Mouse (Mus musculus): ENCODE measurements around the gene Card19. TPM values are rescaled to one million over a fixed set of nuclear protein-coding genes. Genes with fewer than 3 reads are reported as not detected.

Card19 gene
- polyA plus RNA-seq, 1 experiment from 2014 or later: 19.7 TPM

DNA sequence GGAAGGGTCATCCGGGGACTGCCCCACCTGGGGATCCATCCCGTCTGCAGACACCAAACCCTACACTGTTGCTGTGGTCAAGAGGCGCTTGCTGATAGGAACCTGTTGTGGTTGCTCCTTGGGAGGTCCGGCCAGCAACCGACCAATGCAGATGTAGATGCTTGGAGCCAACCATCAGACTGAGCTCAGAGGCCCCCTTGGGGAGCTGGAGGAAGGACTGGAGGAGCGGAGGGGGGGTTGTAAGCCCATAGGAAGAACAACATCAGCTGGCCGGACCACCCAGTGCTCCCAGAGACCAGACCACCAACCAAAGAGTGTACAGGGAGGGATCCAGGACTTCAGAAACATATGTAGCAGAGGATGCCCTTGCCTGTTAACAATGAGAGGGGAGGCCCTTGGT is 6.5 kb downstream of the Card19 start:
- Histone ChIP-seq H3K36me3 (ENCODE audit: control insufficient read depth, insufficient read depth, low read length) (no peaks in the 10 kb centered on the region), H3K27me3 (ENCODE audit: control insufficient read depth, insufficient read depth, low read length) (no peaks in the 10 kb centered on the region), H3K4me1 (ENCODE audit: control insufficient read depth, insufficient read depth, low read length) (no peaks in the 10 kb centered on the region), H3K9ac (ENCODE audit: low read length) (no peak overlapping the region), H3K9me3 (ENCODE audit: control insufficient read depth, low read length) (no peaks in the 10 kb centered on the region), H3K27ac (ENCODE audit: low read depth, low read length) (no peak overlapping the region), H3K4me2 (ENCODE audit: low read depth) (no peak overlapping the region), H3K4me3 (ENCODE audit: low read depth, low read length) (no peak overlapping the region)
- WGBS: 67% methylated on average over 7 of the region's 7 CpGs
- DNase-seq (ENCODE audit: low spot score) (no peak), ATAC-seq (ENCODE audit: insufficient read depth, low FRiP score, low TSS enrichment) (no peak)

DNA sequence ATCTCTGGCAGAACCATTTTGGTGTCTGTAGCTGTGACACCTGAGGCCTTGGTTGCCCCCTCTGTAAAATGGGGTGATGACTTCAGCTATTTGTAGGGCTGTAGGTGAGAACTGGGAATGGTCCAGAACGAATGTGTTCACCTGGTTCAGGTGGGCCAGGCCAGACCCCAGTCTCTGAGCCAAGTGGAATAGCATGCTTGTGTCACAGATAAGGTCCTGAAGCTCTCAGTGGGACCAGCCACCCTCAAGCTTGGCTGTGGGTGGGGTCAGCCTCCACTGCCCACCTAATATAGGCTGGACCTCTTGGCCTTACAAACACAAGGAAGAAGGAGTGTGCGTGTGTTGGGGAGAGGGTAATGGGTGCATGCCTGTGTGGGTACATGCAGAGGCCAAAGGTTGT is 9.5 kb downstream of the Card19 start:
- H3K4me1 ChIP-seq (ENCODE audit: control insufficient read depth, insufficient read depth, low read length): no peaks in the 10 kb centered on the region
- no peak overlapping the region for H3K27ac ChIP-seq (ENCODE audit: low read depth, low read length)
- H3K9ac ChIP-seq (ENCODE audit: low read length): no peak overlapping the region
- ATAC-seq (ENCODE audit: insufficient read depth, low FRiP score, low TSS enrichment): no peak
- H3K36me3 ChIP-seq (ENCODE audit: control insufficient read depth, insufficient read depth, low read length): no peaks in the 10 kb centered on the region; the same call in 1 of the 2 replicates
- H3K4me2 ChIP-seq (ENCODE audit: low read depth): no peak overlapping the region
- no peak for DNase-seq (ENCODE audit: low spot score)
- H3K27me3 ChIP-seq (ENCODE audit: control insufficient read depth, insufficient read depth, low read length): no peaks in the 10 kb centered on the region
- WGBS: 89% methylated on average over 2 of the region's 2 CpGs
- H3K4me3 ChIP-seq (ENCODE audit: low read depth, low read length): no peak overlapping the region
- no peaks in the 10 kb centered on the region for H3K9me3 ChIP-seq (ENCODE audit: control insufficient read depth, low read length)

DNA sequence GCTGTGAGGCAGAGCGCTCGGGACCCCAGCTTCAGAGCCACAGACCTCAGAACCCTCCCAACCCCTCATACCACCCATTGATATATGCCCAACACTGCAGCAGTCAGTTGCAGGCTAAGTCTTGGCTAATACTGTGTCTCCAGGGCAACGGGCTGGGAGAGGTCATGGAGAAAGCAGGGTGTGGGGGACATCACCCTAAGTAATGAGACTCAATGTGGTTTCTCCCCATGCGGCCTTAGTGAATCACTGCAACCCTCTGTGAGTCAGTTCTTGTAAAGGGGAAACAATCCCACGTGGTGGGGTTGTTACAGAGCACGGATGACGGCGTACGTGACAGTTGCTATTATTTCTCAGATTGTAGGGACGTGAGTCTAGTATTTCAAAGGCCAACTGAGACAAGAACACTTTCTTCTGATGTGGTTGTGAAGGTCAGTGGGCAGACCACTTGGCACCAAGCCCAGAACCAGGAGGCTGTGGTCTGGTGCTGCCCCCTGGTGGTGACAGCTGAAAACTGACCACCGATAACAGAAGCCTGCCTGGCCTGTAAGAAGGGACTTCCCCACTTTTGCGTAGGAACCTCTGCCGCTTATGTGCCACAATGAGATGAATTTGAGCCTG is 10.3 kb downstream of the Card19 start:
- no peak for ATAC-seq (ENCODE audit: insufficient read depth, low FRiP score, low TSS enrichment)
- Histone ChIP-seq H3K9me3 (ENCODE audit: control insufficient read depth, low read length) (no peaks in the 10 kb centered on the region), H3K36me3 (ENCODE audit: control insufficient read depth, insufficient read depth, low read length) (no peaks in the 10 kb centered on the region; the same call in 1 of the 2 replicates), H3K27me3 (ENCODE audit: control insufficient read depth, insufficient read depth, low read length) (no peaks in the 10 kb centered on the region), H3K27ac (ENCODE audit: low read depth, low read length) (no peak overlapping the region), H3K4me2 (ENCODE audit: low read depth) (no peak overlapping the region), H3K4me3 (ENCODE audit: low read depth, low read length) (no peak overlapping the region), H3K4me1 (ENCODE audit: control insufficient read depth, insufficient read depth, low read length) (no peaks in the 10 kb centered on the region), H3K9ac (ENCODE audit: low read length) (no peak overlapping the region)
- DNase-seq (ENCODE audit: low spot score): peak; percentile 84
- 44% methylated on average over 13 of the region's 13 CpGs for WGBS

DNA sequence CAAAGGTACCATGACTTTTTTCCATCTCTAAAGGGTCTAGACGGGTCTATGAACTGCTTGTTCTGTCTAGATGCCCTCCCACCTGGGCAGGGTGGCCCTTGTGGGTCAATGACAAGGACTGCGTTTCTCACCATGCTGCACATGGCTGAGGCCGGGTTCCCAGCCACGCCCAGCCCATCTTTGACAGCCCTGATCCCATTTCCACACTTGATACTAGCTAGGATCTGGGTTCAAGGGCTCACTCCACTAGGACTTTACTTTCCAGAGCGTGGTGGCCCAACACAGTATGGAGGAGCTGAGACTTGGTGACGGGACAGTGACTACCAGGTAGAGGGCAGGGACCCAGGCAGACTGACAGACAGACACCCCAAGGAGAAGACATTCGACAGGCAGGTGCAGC is 13.3 kb downstream of the Card19 start:
- Histone ChIP-seq H3K9ac (ENCODE audit: low read length) (no peak overlapping the region), H3K4me3 (ENCODE audit: low read depth, low read length) (no peak overlapping the region), H3K9me3 (ENCODE audit: control insufficient read depth, low read length) (no peaks in the 10 kb centered on the region), H3K4me1 (ENCODE audit: control insufficient read depth, insufficient read depth, low read length) (no peaks in the 10 kb centered on the region), H3K27me3 (ENCODE audit: control insufficient read depth, insufficient read depth, low read length) (no peaks in the 10 kb centered on the region), H3K27ac (ENCODE audit: low read depth, low read length) (no peak overlapping the region), H3K36me3 (ENCODE audit: control insufficient read depth, insufficient read depth, low read length) (no peaks in the 10 kb centered on the region; the same call in 1 of the 2 replicates), H3K4me2 (ENCODE audit: low read depth) (no peak overlapping the region)
- ATAC-seq (ENCODE audit: insufficient read depth, low FRiP score, low TSS enrichment) (no peak), DNase-seq (ENCODE audit: low spot score) (no peak)
- 87% methylated on average over 7 of the region's 7 CpGs for WGBS

DNA sequence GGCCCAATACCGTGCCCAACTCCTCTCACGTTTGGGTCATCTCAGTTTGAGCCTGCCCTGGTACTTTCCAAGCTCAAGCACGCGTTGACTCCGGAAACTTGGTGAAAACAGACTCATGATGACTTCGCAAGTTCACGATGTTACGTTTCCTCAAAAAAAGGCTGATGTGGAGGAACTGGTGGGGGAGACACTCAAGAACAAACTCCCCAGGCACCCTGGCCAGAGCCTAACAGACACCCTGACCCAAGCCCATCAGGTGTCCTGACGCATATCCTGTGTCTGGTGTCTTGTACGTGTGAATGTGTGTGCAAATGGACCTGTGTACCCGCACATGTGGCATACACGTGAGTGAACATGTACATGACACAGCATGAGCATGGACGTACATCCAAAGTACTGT is 15.1 kb downstream of the Card19 start:
- Histone ChIP-seq H3K4me2 (ENCODE audit: low read depth) (no peak overlapping the region), H3K9ac (ENCODE audit: low read length) (no peak overlapping the region), H3K27me3 (ENCODE audit: control insufficient read depth, insufficient read depth, low read length) (no peaks in the 10 kb centered on the region), H3K4me1 (ENCODE audit: control insufficient read depth, insufficient read depth, low read length) (no peaks in the 10 kb centered on the region), H3K9me3 (ENCODE audit: control insufficient read depth, low read length) (no peaks in the 10 kb centered on the region), H3K27ac (ENCODE audit: low read depth, low read length) (no peak overlapping the region), H3K4me3 (ENCODE audit: low read depth, low read length) (no peak overlapping the region), H3K36me3 (ENCODE audit: control insufficient read depth, insufficient read depth, low read length) (no peaks in the 10 kb centered on the region; the same call in 1 of the 2 replicates)
- DNase-seq (ENCODE audit: low spot score): no peak
- WGBS: 90% methylated on average over 13 of the region's 13 CpGs
- ATAC-seq (ENCODE audit: insufficient read depth, low FRiP score, low TSS enrichment): no peak

DNA sequence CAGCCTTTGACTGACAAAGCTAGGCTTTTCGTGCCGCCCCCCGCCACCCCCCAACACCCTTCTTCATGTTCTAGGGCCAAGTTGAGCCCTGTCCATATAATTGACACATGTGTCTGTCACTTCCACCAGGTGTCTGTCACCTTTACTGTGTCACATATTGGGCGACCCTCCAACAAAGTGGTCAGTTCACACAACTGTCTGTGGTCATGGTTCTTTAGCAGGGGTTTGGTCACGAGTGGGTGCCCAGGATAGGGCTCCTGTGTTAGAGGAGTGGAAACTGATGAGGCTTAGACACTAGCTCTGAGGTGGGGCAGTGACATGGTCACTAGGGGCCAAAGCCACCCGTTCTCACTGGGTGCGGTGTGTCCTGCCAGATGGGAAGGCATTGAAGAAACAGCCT is 15.9 kb downstream of the Card19 start:
- H3K9ac ChIP-seq (ENCODE audit: low read length): no peak overlapping the region
- H3K4me1 ChIP-seq (ENCODE audit: control insufficient read depth, insufficient read depth, low read length): no peaks in the 10 kb centered on the region
- no peaks in the 10 kb centered on the region; the same call in 1 of the 2 replicates for H3K36me3 ChIP-seq (ENCODE audit: control insufficient read depth, insufficient read depth, low read length)
- H3K4me3 ChIP-seq (ENCODE audit: low read depth, low read length): no peak overlapping the region
- H3K27ac ChIP-seq (ENCODE audit: low read depth, low read length): no peak overlapping the region
- 92% methylated on average over 7 of the region's 7 CpGs for WGBS
- no peak overlapping the region for H3K4me2 ChIP-seq (ENCODE audit: low read depth)
- no peaks in the 10 kb centered on the region for H3K9me3 ChIP-seq (ENCODE audit: control insufficient read depth, low read length)
- ATAC-seq (ENCODE audit: insufficient read depth, low FRiP score, low TSS enrichment) (no peak), DNase-seq (ENCODE audit: low spot score) (no peak)
- no peaks in the 10 kb centered on the region for H3K27me3 ChIP-seq (ENCODE audit: control insufficient read depth, insufficient read depth, low read length)

DNA sequence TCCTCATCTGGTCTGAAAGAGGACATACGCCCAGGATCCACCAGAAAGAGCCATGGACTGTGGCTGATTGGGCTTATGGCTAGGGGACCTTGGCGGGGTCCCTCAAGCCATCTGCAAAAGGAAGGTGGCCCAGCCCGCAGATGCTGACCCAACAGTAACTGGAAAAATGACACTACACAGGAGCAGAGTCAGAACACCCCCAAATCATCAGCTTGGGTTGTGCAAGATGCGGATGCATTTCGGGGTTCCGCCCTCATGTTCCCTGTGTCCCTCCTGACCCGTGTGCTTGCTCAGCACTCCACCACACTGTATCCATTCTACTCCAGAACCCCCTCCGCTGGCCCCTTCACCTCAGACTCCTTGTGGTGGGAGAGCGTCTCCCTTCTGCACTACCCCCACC is 17.1 kb downstream of the Card19 start:
- Histone ChIP-seq H3K4me1 (ENCODE audit: control insufficient read depth, insufficient read depth, low read length) (no peaks in the 10 kb centered on the region), H3K9me3 (ENCODE audit: control insufficient read depth, low read length) (no peaks in the 10 kb centered on the region), H3K4me3 (ENCODE audit: low read depth, low read length) (no peak overlapping the region), H3K27ac (ENCODE audit: low read depth, low read length) (no peak overlapping the region), H3K36me3 (ENCODE audit: control insufficient read depth, insufficient read depth, low read length) (no peaks in the 10 kb centered on the region; the same call in 1 of the 2 replicates), H3K27me3 (ENCODE audit: control insufficient read depth, insufficient read depth, low read length) (no peaks in the 10 kb centered on the region), H3K9ac (ENCODE audit: low read length) (no peak overlapping the region), H3K4me2 (ENCODE audit: low read depth) (no peak overlapping the region)
- no peak for DNase-seq (ENCODE audit: low spot score)
- 95% methylated on average over 9 of the region's 9 CpGs for WGBS
- ATAC-seq (ENCODE audit: insufficient read depth, low FRiP score, low TSS enrichment): no peak

DNA sequence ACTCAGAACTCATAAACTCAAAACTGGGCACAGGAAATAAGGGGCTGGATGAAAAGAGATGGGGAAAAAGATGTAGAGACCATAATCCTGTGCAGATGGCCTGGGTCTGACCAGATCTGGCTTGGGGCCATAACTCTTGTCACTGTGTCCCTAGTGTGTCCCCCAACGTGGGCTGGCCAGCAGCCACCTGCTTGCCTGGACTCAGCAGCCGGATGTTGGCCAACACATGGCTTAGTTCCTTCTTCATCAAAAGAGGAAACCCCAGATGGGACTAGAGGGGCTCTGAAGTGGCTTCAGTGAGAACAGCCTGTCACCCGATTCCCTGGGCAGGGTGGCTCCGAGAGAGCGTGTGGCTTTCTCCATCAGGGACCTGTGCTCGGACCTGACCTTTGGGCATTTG is 19.1 kb downstream of the Card19 start:
- DNase-seq (ENCODE audit: low spot score) (no peak), ATAC-seq (ENCODE audit: insufficient read depth, low FRiP score, low TSS enrichment) (no peak)
- Histone ChIP-seq H3K36me3 (ENCODE audit: control insufficient read depth, insufficient read depth, low read length) (no peaks in the 10 kb centered on the region), H3K4me3 (ENCODE audit: low read depth, low read length) (no peak overlapping the region), H3K9me3 (ENCODE audit: control insufficient read depth, low read length) (no peaks in the 10 kb centered on the region), H3K27me3 (ENCODE audit: control insufficient read depth, insufficient read depth, low read length) (no peaks in the 10 kb centered on the region), H3K4me1 (ENCODE audit: control insufficient read depth, insufficient read depth, low read length) (peaks cover 3% of the 10 kb centered on the region), H3K9ac (ENCODE audit: low read length) (no peak overlapping the region), H3K4me2 (ENCODE audit: low read depth) (no peak overlapping the region), H3K27ac (ENCODE audit: low read depth, low read length) (no peak overlapping the region)
- 85% methylated on average over 6 of the region's 6 CpGs for WGBS

DNA sequence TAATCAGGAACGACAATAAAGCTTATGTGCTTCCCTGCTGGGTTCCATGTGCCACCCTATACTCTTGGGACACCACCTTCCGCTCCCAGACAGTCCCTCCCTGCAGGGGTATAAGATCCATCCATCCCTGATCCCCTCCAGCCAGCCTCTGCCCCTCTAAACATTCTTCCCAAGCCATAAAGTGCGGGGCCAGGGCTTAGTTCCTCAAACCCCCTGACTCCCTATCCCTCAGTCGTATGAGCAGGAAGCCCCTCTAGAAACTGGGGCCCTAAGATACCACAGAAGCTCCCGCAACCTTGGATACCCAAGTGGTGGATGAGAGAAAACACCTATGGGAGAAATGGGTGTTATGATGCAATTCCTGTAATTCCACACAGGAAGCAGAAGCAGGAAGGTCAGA is 19.6 kb downstream of the Card19 start:
- ATAC-seq (ENCODE audit: insufficient read depth, low FRiP score, low TSS enrichment) (no peak), DNase-seq (ENCODE audit: low spot score) (no peak)
- Histone ChIP-seq H3K9ac (ENCODE audit: low read length) (no peak overlapping the region), H3K27me3 (ENCODE audit: control insufficient read depth, insufficient read depth, low read length) (no peaks in the 10 kb centered on the region), H3K27ac (ENCODE audit: low read depth, low read length) (no peak overlapping the region), H3K36me3 (ENCODE audit: control insufficient read depth, insufficient read depth, low read length) (no peaks in the 10 kb centered on the region), H3K4me3 (ENCODE audit: low read depth, low read length) (no peak overlapping the region), H3K4me1 (ENCODE audit: control insufficient read depth, insufficient read depth, low read length) (peaks cover 8% of the 10 kb centered on the region), H3K4me2 (ENCODE audit: low read depth) (no peak overlapping the region), H3K9me3 (ENCODE audit: control insufficient read depth, low read length) (no peaks in the 10 kb centered on the region)
- WGBS: 83% methylated on average over 5 of the region's 5 CpGs

Data from neural tube, embryonic 11.5 days (tissue).